Mouse (Mus musculus): ENCODE results near the gene Ubxn10. TPM values are rescaled to one million over a fixed set of nuclear protein-coding genes. Genes with fewer than 3 reads are reported as not detected.

Gene Ubxn10
- polyA plus RNA-seq, 1 experiment from 2014 or later: 1.3 TPM

DNA sequence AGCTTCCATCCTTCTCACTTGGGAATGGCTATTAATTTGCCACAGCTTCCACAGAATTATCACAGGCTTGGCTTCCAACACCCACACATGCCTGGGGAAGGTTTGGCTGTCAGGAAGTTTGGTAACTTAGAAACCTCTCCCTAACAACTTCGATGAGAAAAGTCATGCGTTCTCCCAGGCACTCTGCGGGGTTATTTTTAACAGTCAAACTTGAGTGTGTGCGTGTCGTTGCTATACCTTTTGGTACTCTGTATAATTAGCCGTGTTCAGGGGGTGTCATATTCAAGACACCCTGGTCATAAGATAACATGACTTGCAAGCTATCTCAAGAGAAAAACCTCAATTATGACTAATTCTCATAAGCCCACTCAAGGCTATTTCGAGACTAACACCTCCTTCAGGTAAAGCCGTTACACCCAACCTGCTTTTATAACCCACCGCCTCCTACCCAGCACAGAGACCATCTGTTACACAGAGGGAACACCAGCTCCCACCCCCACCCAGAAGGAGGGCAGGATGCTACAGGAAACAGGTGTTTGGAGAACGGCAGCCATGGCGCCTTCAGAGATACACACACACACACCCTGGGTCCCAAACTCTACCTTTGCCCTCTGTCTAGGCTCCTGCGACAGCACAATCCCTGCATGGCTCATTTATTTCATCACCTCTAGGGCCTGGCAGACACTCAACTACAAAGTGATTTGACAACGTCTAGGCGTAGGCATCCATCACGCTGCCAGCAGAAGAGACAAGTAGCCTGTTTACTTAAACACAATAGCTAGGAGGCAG lies 13.3 kb downstream of the Ubxn10 start:
- Histone ChIP-seq H3K9ac (ENCODE audit: low read depth, low read length) (no peak overlapping the region), H3K27me3 (replicated peaks; ENCODE audit: control insufficient read depth, insufficient read depth, low read length) (no peaks in the 10 kb centered on the region), H3K36me3 (ENCODE audit: control insufficient read depth, insufficient read depth, low read length) (no peaks in the 10 kb centered on the region), H3K4me1 (ENCODE audit: control insufficient read depth, insufficient read depth, low read length) (peaks cover 18% of the 10 kb centered on the region), H3K4me3 (ENCODE audit: low read length) (no peak overlapping the region), H3K27ac (ENCODE audit: low read length) (no peak overlapping the region; the same call in 1 of the 2 replicates), H3K9me3 (ENCODE audit: control insufficient read depth, low read length) (no peaks in the 10 kb centered on the region), H3K4me2 (ENCODE audit: low read depth, low read length) (no peak overlapping the region)
- 47% methylated on average over 15 of the region's 15 CpGs for WGBS
- ATAC-seq: 0 out of 2 replicates have a peak, but pooled peaks have one; percentile 25

DNA sequence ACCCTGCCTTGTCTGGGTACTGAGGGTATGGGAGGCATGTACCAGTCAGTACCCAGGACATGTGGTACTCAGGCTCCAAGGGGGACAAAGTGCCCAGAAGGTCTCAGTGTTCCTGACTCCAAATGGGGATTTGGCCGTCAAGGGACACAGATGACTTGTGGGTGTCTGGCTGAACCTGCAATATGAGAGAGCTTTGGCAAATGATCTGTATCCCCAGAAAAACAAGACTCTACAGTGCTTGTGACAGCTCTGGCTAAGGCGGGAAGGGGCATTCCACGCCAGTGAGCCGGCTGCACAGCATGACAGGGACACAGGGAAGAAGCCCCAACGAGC lies 17.7 kb downstream of the Ubxn10 start:
- ATAC-seq: no peak
- no peak overlapping the region for H3K27ac ChIP-seq (ENCODE audit: low read length)
- H3K4me3 ChIP-seq (ENCODE audit: low read length): no peak overlapping the region
- H3K36me3 ChIP-seq (ENCODE audit: control insufficient read depth, insufficient read depth, low read length): no peaks in the 10 kb centered on the region
- no peaks in the 10 kb centered on the region for H3K27me3 ChIP-seq (replicated peaks; ENCODE audit: control insufficient read depth, insufficient read depth, low read length)
- H3K9ac ChIP-seq (ENCODE audit: low read depth, low read length): no peak overlapping the region
- peaks cover 6% of the 10 kb centered on the region for H3K4me1 ChIP-seq (ENCODE audit: control insufficient read depth, insufficient read depth, low read length)
- H3K9me3 ChIP-seq (ENCODE audit: control insufficient read depth, low read length): no peaks in the 10 kb centered on the region
- WGBS: 83% methylated on average over 5 of the region's 5 CpGs
- H3K4me2 ChIP-seq (ENCODE audit: low read depth, low read length): no peak overlapping the region

DNA sequence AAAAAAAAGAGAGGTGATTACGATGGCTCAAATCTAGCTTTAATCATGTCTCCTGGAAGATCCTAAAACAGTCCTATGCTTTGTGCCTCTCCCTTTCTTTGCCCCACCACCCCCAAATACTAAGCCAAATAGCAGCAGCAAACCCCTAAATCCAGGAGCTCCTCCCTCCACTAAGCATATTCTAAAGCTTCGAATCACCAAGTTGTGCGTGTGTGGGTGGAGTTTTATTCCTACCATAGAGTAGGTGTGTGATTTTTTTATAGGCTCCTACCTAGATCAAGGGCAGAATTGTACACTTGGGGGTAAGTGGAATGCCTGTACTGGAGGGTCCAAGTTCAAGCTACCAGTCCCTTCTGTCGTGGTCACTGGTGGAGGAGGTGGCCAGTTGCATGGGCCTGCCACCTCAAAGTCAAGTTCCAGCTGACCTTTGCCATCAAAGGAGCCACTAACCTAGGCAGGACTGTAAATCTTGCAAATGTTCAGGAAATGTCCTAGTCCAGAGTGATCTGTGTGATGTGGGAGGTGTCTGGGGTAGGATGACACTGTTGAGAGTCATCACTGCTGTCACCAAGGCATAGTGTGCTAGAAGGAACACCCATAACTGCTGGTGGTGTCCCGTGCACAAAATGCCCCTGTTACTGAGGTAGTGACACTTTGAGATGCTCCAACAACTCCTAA lies 18.2 kb downstream of the Ubxn10 start:
- Histone ChIP-seq H3K36me3 (ENCODE audit: control insufficient read depth, insufficient read depth, low read length) (no peaks in the 10 kb centered on the region), H3K4me3 (ENCODE audit: low read length) (no peak overlapping the region), H3K4me1 (ENCODE audit: control insufficient read depth, insufficient read depth, low read length) (peaks cover 1% of the 10 kb centered on the region; the same call in 1 of the 2 replicates), H3K4me2 (ENCODE audit: low read depth, low read length) (no peak overlapping the region), H3K9me3 (ENCODE audit: control insufficient read depth, low read length) (no peaks in the 10 kb centered on the region), H3K27me3 (replicated peaks; ENCODE audit: control insufficient read depth, insufficient read depth, low read length) (no peaks in the 10 kb centered on the region), H3K27ac (ENCODE audit: low read length) (no peak overlapping the region), H3K9ac (ENCODE audit: low read depth, low read length) (no peak overlapping the region)
- no peak for ATAC-seq
- WGBS: 75% methylated on average over 5 of the region's 5 CpGs

DNA sequence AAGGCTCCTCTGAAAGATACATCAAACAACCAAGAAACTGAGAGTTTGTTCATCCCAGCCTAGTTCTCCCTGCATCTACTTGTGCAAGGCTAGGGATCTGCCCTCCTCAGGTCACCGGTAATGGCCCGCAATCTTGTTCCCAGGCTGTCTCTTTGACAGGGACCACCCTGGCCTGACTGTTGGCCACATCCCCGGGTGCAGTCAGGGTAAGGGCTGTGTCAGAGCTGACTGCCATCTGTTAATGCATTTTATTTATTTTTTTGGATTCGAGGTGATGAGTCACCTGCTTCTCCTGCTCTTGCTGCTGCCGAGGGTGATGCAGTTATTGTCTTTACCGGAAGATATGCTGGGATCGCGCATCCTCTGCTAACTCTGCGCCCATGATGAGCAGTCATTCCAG lies 20.3 kb downstream of the Ubxn10 start:
- H3K4me3 ChIP-seq (ENCODE audit: low read length): no peak overlapping the region
- H3K4me2 ChIP-seq (ENCODE audit: low read depth, low read length): no peak overlapping the region
- 84% methylated on average over 9 of the region's 9 CpGs for WGBS
- no peaks in the 10 kb centered on the region for H3K36me3 ChIP-seq (ENCODE audit: control insufficient read depth, insufficient read depth, low read length)
- no peak overlapping the region for H3K27ac ChIP-seq (ENCODE audit: low read length)
- ATAC-seq: no peak
- no peaks in the 10 kb centered on the region for H3K27me3 ChIP-seq (replicated peaks; ENCODE audit: control insufficient read depth, insufficient read depth, low read length)
- H3K4me1 ChIP-seq (ENCODE audit: control insufficient read depth, insufficient read depth, low read length): no peaks in the 10 kb centered on the region
- H3K9me3 ChIP-seq (ENCODE audit: control insufficient read depth, low read length): no peaks in the 10 kb centered on the region
- H3K9ac ChIP-seq (ENCODE audit: low read depth, low read length): no peak overlapping the region

DNA sequence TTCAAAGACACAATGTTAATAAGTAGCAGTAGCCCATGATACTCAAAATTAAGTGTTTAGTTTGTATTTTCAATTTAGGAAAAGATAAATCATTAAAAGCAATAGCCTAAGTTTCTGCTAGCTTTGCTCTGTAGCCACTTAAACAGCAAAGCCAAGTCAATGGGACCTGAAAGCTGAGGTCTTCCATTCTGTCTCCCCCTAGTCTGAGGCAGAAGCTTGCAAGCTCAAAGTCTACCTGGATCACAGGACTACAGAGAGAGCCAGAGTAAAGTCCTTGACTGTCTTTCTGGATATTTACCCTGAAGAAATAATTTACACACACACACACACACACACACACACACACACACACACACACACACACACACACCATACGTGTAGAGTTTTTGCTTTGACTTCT lies 22.8 kb downstream of the Ubxn10 start:
- Histone ChIP-seq H3K9ac (ENCODE audit: low read depth, low read length) (no peak overlapping the region), H3K4me3 (ENCODE audit: low read length) (no peak overlapping the region), H3K27ac (ENCODE audit: low read length) (no peak overlapping the region), H3K27me3 (replicated peaks; ENCODE audit: control insufficient read depth, insufficient read depth, low read length) (no peaks in the 10 kb centered on the region), H3K9me3 (ENCODE audit: control insufficient read depth, low read length) (no peaks in the 10 kb centered on the region), H3K4me2 (ENCODE audit: low read depth, low read length) (no peak overlapping the region), H3K4me1 (ENCODE audit: control insufficient read depth, insufficient read depth, low read length) (no peaks in the 10 kb centered on the region), H3K36me3 (ENCODE audit: control insufficient read depth, insufficient read depth, low read length) (no peaks in the 10 kb centered on the region)
- WGBS: 95% methylated on average over 1 of the region's 1 CpGs
- no peak for ATAC-seq

DNA sequence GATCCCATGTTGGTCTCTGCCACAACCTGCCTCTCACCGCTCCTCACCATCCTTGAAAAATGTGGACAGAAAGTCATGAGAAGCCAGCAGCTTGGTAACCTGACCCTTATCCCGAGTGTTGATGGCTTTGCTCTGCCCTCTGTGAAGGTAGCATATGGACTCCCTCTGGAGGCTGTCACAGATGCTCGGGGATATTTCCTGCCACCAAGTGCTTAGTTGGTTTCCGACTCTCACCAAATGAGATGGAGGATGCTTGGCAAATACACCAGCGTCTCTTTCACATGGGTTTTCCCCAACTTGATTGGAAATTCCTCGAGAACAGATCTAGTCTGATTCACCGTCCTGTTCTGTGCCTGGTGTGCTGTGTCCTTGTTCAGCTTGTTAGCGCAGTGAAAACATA lies 24.3 kb downstream of the Ubxn10 start:
- Histone ChIP-seq H3K9ac (ENCODE audit: low read depth, low read length) (no peak overlapping the region), H3K4me1 (ENCODE audit: control insufficient read depth, insufficient read depth, low read length) (no peaks in the 10 kb centered on the region), H3K27ac (ENCODE audit: low read length) (no peak overlapping the region), H3K9me3 (ENCODE audit: control insufficient read depth, low read length) (no peaks in the 10 kb centered on the region), H3K4me2 (ENCODE audit: low read depth, low read length) (no peak overlapping the region), H3K27me3 (replicated peaks; ENCODE audit: control insufficient read depth, insufficient read depth, low read length) (no peaks in the 10 kb centered on the region), H3K36me3 (ENCODE audit: control insufficient read depth, insufficient read depth, low read length) (no peaks in the 10 kb centered on the region), H3K4me3 (ENCODE audit: low read length) (no peak overlapping the region)
- WGBS: 77% methylated on average over 8 of the region's 8 CpGs
- ATAC-seq: no peak

DNA sequence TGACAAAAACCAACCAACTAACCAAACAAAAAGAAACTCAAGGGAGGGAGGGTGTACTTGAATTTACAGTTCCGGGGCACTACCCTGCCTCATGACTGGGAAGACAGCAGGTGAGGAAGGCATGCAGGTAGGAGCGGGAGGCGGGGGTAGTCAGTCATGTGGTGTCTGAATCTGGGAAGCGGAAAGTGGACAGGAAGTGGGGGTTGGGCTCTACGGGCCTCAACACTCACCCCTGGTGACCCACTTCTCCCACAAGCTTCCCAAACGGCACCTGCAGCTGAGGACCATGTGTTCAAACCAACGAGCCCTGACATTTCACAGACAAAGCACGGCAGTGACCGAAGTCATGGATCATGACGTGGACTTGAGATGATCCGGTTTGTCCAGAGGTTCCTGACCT lies 24.9 kb downstream of the Ubxn10 start:
- no peaks in the 10 kb centered on the region for H3K27me3 ChIP-seq (replicated peaks; ENCODE audit: control insufficient read depth, insufficient read depth, low read length)
- 71% methylated on average over 11 of the region's 11 CpGs for WGBS
- H3K4me3 ChIP-seq (ENCODE audit: low read length): no peak overlapping the region
- H3K4me1 ChIP-seq (ENCODE audit: control insufficient read depth, insufficient read depth, low read length): no peaks in the 10 kb centered on the region
- no peaks in the 10 kb centered on the region for H3K9me3 ChIP-seq (ENCODE audit: control insufficient read depth, low read length)
- no peak overlapping the region for H3K9ac ChIP-seq (ENCODE audit: low read depth, low read length)
- no peaks in the 10 kb centered on the region for H3K36me3 ChIP-seq (ENCODE audit: control insufficient read depth, insufficient read depth, low read length)
- no peak for ATAC-seq
- H3K27ac ChIP-seq (ENCODE audit: low read length): no peak overlapping the region
- H3K4me2 ChIP-seq (ENCODE audit: low read depth, low read length): no peak overlapping the region

DNA sequence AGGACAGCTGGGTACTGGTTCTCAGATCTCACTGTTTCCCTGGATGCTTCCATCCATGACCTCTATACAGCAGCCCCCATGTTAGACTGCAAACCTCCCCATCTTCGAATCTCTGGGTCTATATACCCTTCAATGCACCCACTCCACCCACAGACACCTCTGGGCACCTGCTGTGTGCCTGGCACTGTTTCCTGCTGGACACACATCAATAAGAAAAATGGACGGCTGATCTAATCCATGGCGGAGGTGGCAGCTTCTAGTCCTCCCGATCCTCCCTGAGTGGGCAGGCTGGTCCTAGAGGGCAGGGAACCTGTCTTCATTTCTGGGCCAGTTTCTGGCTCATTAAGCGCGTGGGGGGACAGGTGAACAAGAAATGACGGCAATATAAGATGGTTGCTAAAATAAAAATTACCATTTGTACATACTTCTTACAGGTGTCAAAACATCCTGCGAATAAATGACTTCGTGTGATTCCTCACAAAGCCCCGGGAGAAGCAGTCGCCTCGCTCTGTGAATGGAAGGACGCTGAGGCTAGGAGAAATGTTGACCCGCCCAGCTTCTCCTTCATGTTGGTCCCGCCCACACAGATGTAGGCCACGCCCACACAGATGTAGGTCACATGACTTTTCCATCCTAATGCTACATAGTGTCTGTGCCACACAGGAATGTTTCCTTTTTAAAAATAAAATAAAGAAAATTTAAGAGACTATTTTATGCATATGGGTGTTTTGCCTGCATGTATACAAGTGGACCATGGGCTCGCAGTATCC lies 25.7 kb downstream of the Ubxn10 start:
- no peaks in the 10 kb centered on the region for H3K36me3 ChIP-seq (ENCODE audit: control insufficient read depth, insufficient read depth, low read length)
- no peaks in the 10 kb centered on the region for H3K4me1 ChIP-seq (ENCODE audit: control insufficient read depth, insufficient read depth, low read length)
- no peak for ATAC-seq
- H3K4me2 ChIP-seq (ENCODE audit: low read depth, low read length): no peak overlapping the region
- 63% methylated on average over 17 of the region's 17 CpGs for WGBS
- H3K9ac ChIP-seq (ENCODE audit: low read depth, low read length): no peak overlapping the region
- H3K9me3 ChIP-seq (ENCODE audit: control insufficient read depth, low read length): no peaks in the 10 kb centered on the region
- no peak overlapping the region for H3K4me3 ChIP-seq (ENCODE audit: low read length)
- no peak overlapping the region for H3K27ac ChIP-seq (ENCODE audit: low read length)
- no peaks in the 10 kb centered on the region for H3K27me3 ChIP-seq (replicated peaks; ENCODE audit: control insufficient read depth, insufficient read depth, low read length)

DNA sequence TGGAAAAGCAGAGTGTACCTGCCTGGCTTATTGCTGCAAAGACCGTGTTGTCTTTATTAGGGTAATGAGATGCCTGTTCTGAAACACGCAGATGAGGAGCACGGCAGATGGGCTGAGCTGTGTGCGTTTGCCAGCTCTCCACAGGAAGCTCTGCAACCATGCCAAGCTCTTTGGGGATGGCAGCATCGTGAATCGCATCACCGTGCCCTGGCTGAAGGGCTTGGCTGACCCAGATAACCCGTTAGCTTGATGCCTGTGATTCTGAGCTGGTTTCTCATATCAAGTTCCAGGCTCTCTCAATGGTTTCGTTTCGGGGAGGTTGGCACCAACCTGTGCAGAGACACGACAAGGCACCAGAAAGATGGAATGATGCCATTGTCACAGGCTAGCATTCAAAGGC lies 26.3 kb downstream of the Ubxn10 start:
- H3K9ac ChIP-seq (ENCODE audit: low read depth, low read length): no peak overlapping the region
- no peak overlapping the region for H3K27ac ChIP-seq (ENCODE audit: low read length)
- H3K9me3 ChIP-seq (ENCODE audit: control insufficient read depth, low read length): no peaks in the 10 kb centered on the region
- no peak for ATAC-seq
- H3K36me3 ChIP-seq (ENCODE audit: control insufficient read depth, insufficient read depth, low read length): no peaks in the 10 kb centered on the region
- no peak overlapping the region for H3K4me2 ChIP-seq (ENCODE audit: low read depth, low read length)
- no peaks in the 10 kb centered on the region for H3K4me1 ChIP-seq (ENCODE audit: control insufficient read depth, insufficient read depth, low read length)
- H3K27me3 ChIP-seq (replicated peaks; ENCODE audit: control insufficient read depth, insufficient read depth, low read length): no peaks in the 10 kb centered on the region
- H3K4me3 ChIP-seq (ENCODE audit: low read length): no peak overlapping the region
- 84% methylated on average over 11 of the region's 11 CpGs for WGBS

Data from intestine, embryonic 16.5 days (tissue).